Mouse (Mus musculus) central nervous system, embryonic 14 days (tissue): ENCODE data around the gene Zfp354c. TPM values are rescaled to one million over a fixed set of nuclear protein-coding genes. Genes with fewer than 3 reads are reported as not detected.

Source experiments
- polyA plus RNA-seq: library from polyadenylated mRNA; depleted of rRNA; stranded (reverse); fragments of >200 nt; gene quantifications from 2 replicates; pipeline ENCODE4 v1.2.3, GENCODE M21; 2012; rRNA removed

Zfp354c gene
- polyA plus RNA-seq: 30.8 and 37.3 TPM in 2 replicates

GRCm38 (mm10) chr11:50827010-50827953, at the start of gene Zfp354c:
Gene Zfp354c, minus strand, starts transcription at chr11:50827724.

GRCm38 (mm10) chr11:50850177-50850735, 22.7 kb upstream of the Zfp354c start, which contains the start of gene Grm6:
Gene Grm6, plus strand, starts transcription at chr11:50850685.

GRCm38 (mm10) chr11:50841023-50841735, 13.7 kb upstream of the Zfp354c start, which contains the start of gene Zfp879:
Gene Zfp879, minus strand, starts transcription at chr11:50841552.

Other genes starting within 250 kb of the Zfp354c start
- 6.3 and 13.8 TPM in 2 replicates for gene Adamts2, start 225.6 kb downstream of the Zfp354c start, polyA plus RNA-seq
- 1.3 and 1.5 TPM in 2 replicates for gene Zfp879, start 13.8 kb upstream of the Zfp354c start, polyA plus RNA-seq
- gene Grm6, start 23.0 kb upstream of the Zfp354c start, polyA plus RNA-seq: 0.09 and 0.13 TPM in 2 replicates
- gene Zfp454, start 59.9 kb upstream of the Zfp354c start, polyA plus RNA-seq: 10.3 and 13.2 TPM in 2 replicates
- 21.7 and 23.2 TPM in 2 replicates for gene Zfp2, start 88.4 kb upstream of the Zfp354c start, polyA plus RNA-seq
- 2.3 and 2.4 TPM in 2 replicates for gene Zfp354b, start 103.9 kb upstream of the Zfp354c start, polyA plus RNA-seq
- not detected in 2 replicates for gene 4933414I15Rik, start 116.0 kb upstream of the Zfp354c start, polyA plus RNA-seq
- gene Prop1, start 126.0 kb upstream of the Zfp354c start, polyA plus RNA-seq: 0.50 TPM in 1 of 2 replicates, not detected in the other
- gene Olfr1378, start 138.8 kb upstream of the Zfp354c start, polyA plus RNA-seq: not detected in 2 replicates
- gene Olfr1377, start 154.2 kb upstream of the Zfp354c start, polyA plus RNA-seq: not detected in 2 replicates
- not detected in 2 replicates for gene Olfr51, start 175.9 kb upstream of the Zfp354c start, polyA plus RNA-seq
- not detected in 2 replicates for gene Olfr54, start 186.5 kb upstream of the Zfp354c start, polyA plus RNA-seq
- not detected in 2 replicates for gene Olfr1375, start 220.4 kb upstream of the Zfp354c start, polyA plus RNA-seq
- gene Zfp354a, start 231.5 kb upstream of the Zfp354c start, polyA plus RNA-seq: 11.5 and 12.7 TPM in 2 replicates